Mouse (Mus musculus) spleen, adult 2 months (tissue): ENCODE data around the gene Aoc3. TPM values are rescaled to one million over a fixed set of nuclear protein-coding genes. Genes with fewer than 3 reads are reported as not detected.

Experiments
- DNase-seq, 2 experiments: peaks; one replicate each; pipeline versions ENCODE4 v3.0.0 to v3.0.0-alpha.2; 2012 to 2021; ENCODE audit warnings: low spot score in 2 of 2, low read depth in 1 of 2
- H3K27ac ChIP-seq: fragments of 200-500 bp; 2 replicates; pipeline ENCODE4 v1.5.1; 2012; ENCODE audit warnings: low read length, inconsistent platforms; ENCODE audit not compliant: insufficient read depth
- H3K27me3 ChIP-seq: fragments of 200-500 bp; 2 replicates; pipeline ENCODE4 v1.6.1; 2012; ENCODE audit warnings: mild to moderate bottlenecking, moderate library complexity, low read length, inconsistent platforms; ENCODE audit not compliant: control insufficient read depth, insufficient read depth
- H3K36me3 ChIP-seq: fragments of 200-500 bp; 2 replicates; pipeline ENCODE4 v1.6.1; 2012; ENCODE audit warnings: mild to moderate bottlenecking, low read length, inconsistent platforms; ENCODE audit not compliant: control insufficient read depth, insufficient read depth
- H3K4me1 ChIP-seq: fragments of 200-500 bp; 2 replicates; pipeline ENCODE4 v1.6.1; 2011; ENCODE audit warnings: inconsistent platforms; ENCODE audit not compliant: control insufficient read depth, insufficient read depth, insufficient read length
- H3K4me3 ChIP-seq: fragments of 200-500 bp; 2 replicates; pipeline ENCODE4 v1.5.1; 2011; ENCODE audit warnings: mild to moderate bottlenecking, inconsistent platforms; ENCODE audit not compliant: insufficient read depth, insufficient read length; ENCODE audit errors: extremely low read depth
- CTCF ChIP-seq: fragments of 200-500 bp; IDR thresholded peaks from 2 replicates; pipeline ENCODE4 v1.5.1; 2011; ENCODE audit warnings: mild to moderate bottlenecking, inconsistent platforms; ENCODE audit not compliant: insufficient read depth, insufficient read length, insufficient replicate concordance; ENCODE audit errors: extremely low read depth
- POLR2A ChIP-seq: fragments of 200-500 bp; IDR thresholded peaks from 2 replicates; pipeline ENCODE4 v1.6.1; 2011; ENCODE audit warnings: low read depth, low read length, inconsistent platforms
- WGBS: fragments of 180-500 bp; shearing (Covaris S2); methylation state at CpG from one replicate; pipeline ENCODE4 v1.1.7; 2018; 5-methylcytosine and 5-hydroxymethylcytosine counted together
- polyA plus RNA-seq: library from polyadenylated mRNA; depleted of rRNA; stranded (reverse); fragments of >200 nt; gene quantifications from 2 replicates; pipeline ENCODE4 v1.2.3, GENCODE M21; 2012; rRNA removed

Gene Aoc3
- 2.2 and 2.3 TPM in 2 replicates for polyA plus RNA-seq

GRCm38 (mm10) chr11:101330371-101330924 lies at the start of gene Aoc3:
Gene Aoc3 (plus strand): TSS chr11:101330605.
- peaks cover 1% of the 10 kb centered on the region; the same call in 1 of the 2 replicates for H3K36me3 ChIP-seq
- no peak within 1 kb of the TSS for H3K4me3 ChIP-seq
- 77% methylated on average over 7 of the region's 7 CpGs for WGBS
- no peak for TF ChIP-seq POLR2A
- TF ChIP-seq CTCF = no peak
- H3K27me3 ChIP-seq = no peaks in the 10 kb centered on the region
- no peaks in the 10 kb centered on the region for H3K4me1 ChIP-seq
- no peak within 1 kb of the TSS for H3K27ac ChIP-seq
- no peak for DNase-seq

- H3K36me3 ChIP-seq = peaks cover 2% of the 10 kb centered on the region
- 68% methylated on average over 7 of the region's 7 CpGs for WGBS
- peaks cover 9% of the 10 kb centered on the region; the same call in 1 of the 2 replicates for H3K4me1 ChIP-seq
- H3K27ac ChIP-seq = no peak overlapping the region
- H3K27me3 ChIP-seq = no peaks in the 10 kb centered on the region
- no peak overlapping the region for H3K4me3 ChIP-seq
- no peak for DNase-seq
- TF ChIP-seq POLR2A = no peak
Observed at GRCm38 (mm10) chr11:101280837-101281236, 49.6 kb upstream of the Aoc3 start.

GRCm38 (mm10) chr11:101282896-101283295 lies 47.5 kb upstream of the Aoc3 start:
- no peak for TF ChIP-seq POLR2A
- TF ChIP-seq CTCF = no peak
- WGBS = 85% methylated on average over 5 of the region's 5 CpGs

GRCm38 (mm10) chr11:101283805-101284204 lies 46.6 kb upstream of the Aoc3 start:
- peaks cover 4% of the 10 kb centered on the region for H3K36me3 ChIP-seq
- H3K27me3 ChIP-seq = no peaks in the 10 kb centered on the region
- DNase-seq = no peak
- H3K4me3 ChIP-seq = no peak overlapping the region
- no peak for TF ChIP-seq POLR2A
- no peak for TF ChIP-seq CTCF
- 86% methylated on average over 4 of the region's 4 CpGs for WGBS
- no peaks in the 10 kb centered on the region for H3K4me1 ChIP-seq
- no peak overlapping the region for H3K27ac ChIP-seq

More at GRCm38 (mm10) chr11:101282896-101283295, 47.5 kb upstream of the Aoc3 start:
- DNase-seq = no peak
- Histone ChIP-seq H3K27ac (no peak overlapping the region), H3K4me1 (peaks cover 5% of the 10 kb centered on the region; the same call in 1 of the 2 replicates), H3K36me3 (no peaks in the 10 kb centered on the region), H3K27me3 (no peaks in the 10 kb centered on the region), H3K4me3 (no peak overlapping the region)

- TF ChIP-seq POLR2A (no peak), CTCF (no peak)
- Histone ChIP-seq H3K27me3 (no peaks in the 10 kb centered on the region), H3K4me3 (no peak overlapping the region), H3K36me3 (peaks cover 25% of the 10 kb centered on the region), H3K4me1 (no peaks in the 10 kb centered on the region), H3K27ac (no peak overlapping the region)
- DNase-seq = no peak
- WGBS = 82% methylated on average over 9 of the region's 9 CpGs
Observed at GRCm38 (mm10) chr11:101287306-101287705, 43.1 kb upstream of the Aoc3 start.

- Histone ChIP-seq H3K4me3 (no peak overlapping the region), H3K36me3 (peaks cover 40% of the 10 kb centered on the region), H3K27me3 (no peaks in the 10 kb centered on the region), H3K27ac (no peak overlapping the region; the same call in 1 of the 2 replicates), H3K4me1 (no peaks in the 10 kb centered on the region)
- TF ChIP-seq POLR2A (no peak), CTCF (no peak)
- WGBS = 93% methylated on average over 8 of the region's 8 CpGs
- DNase-seq = no peak
Observed at GRCm38 (mm10) chr11:101291231-101291630, 39.2 kb upstream of the Aoc3 start.

GRCm38 (mm10) chr11:101295191-101295590 lies 35.2 kb upstream of the Aoc3 start:
- Histone ChIP-seq H3K36me3 (peaks cover 35% of the 10 kb centered on the region), H3K27me3 (no peaks in the 10 kb centered on the region), H3K4me3 (no peak overlapping the region), H3K27ac (no peak overlapping the region), H3K4me1 (peaks cover 1% of the 10 kb centered on the region; the same call in 1 of the 2 replicates)
- no peak for DNase-seq
- 98% methylated on average over 8 of the region's 8 CpGs for WGBS
- TF ChIP-seq POLR2A (no peak), CTCF (no peak)
